Mouse (Mus musculus) CH12.LX (cell line): Measurements from ENCODE around the gene Crip2. TPM values are rescaled to one million over a fixed set of nuclear protein-coding genes. Genes with fewer than 3 reads are reported as not detected.

Source experiments
- DNase-seq: peaks from one replicate; pipeline ENCODE4 v3.0.0-alpha.2; 2013; ENCODE audit errors: extremely low read depth
- H3K27ac ChIP-seq: 2 replicates; pipeline ENCODE4 v1.5.1; 2012; ENCODE audit warnings: low read depth, mild to moderate bottlenecking, control low read depth, moderate library complexity; ENCODE audit not compliant: insufficient read depth
- H3K27me3 ChIP-seq: replicated peaks from 2 replicates; pipeline ENCODE3; 2012; ENCODE audit warnings: inconsistent platforms
- H3K36me3 ChIP-seq, 2 experiments: replicated peaks in 1 of 2; 2 replicates each; pipeline versions ENCODE3 to v1.6.1; 2012; ENCODE audit warnings: inconsistent platforms in 1 of 2, low read length in 1 of 2, mild to moderate bottlenecking in 1 of 2, mixed read lengths in 1 of 2, moderate library complexity in 1 of 2; ENCODE audit not compliant: control insufficient read depth in 1 of 2, insufficient read depth in 1 of 2
- H3K4me1 ChIP-seq, 2 experiments: 2 replicates each; pipeline ENCODE4 v1.6.1; 2012; ENCODE audit warnings: inconsistent platforms in 1 of 2, moderate library complexity in 1 of 2; ENCODE audit not compliant: insufficient read depth in 2 of 2, control insufficient read depth in 1 of 2
- H3K4me2 ChIP-seq: 2 replicates; pipeline ENCODE4 v1.6.1; 2012; ENCODE audit warnings: low read depth, mild to moderate bottlenecking, control low read depth; ENCODE audit not compliant: poor library complexity, insufficient read depth, severe bottlenecking
- H3K4me3 ChIP-seq, 3 experiments: fragments of 150-350 bp in 1 of 3; sonication (generic) in 1 of 3; replicated peaks in 1 of 3; 2 replicates each; pipeline versions ENCODE3 to v1.5.1; 2011 to 2012; ENCODE audit warnings: low read depth in 2 of 3, low read length in 2 of 3, mild to moderate bottlenecking in 2 of 3, moderate library complexity in 2 of 3, control low read depth in 1 of 3, improper control_type of control experiment in 1 of 3, inconsistent platforms in 1 of 3, mixed read lengths in 1 of 3; ENCODE audit not compliant: poor library complexity in 1 of 3
- H3K79me2 ChIP-seq: replicated peaks from 2 replicates; pipeline ENCODE4 v1.6.1; 2012; ENCODE audit warnings: mild to moderate bottlenecking, moderate library complexity; ENCODE audit not compliant: control insufficient read depth, poor library complexity, insufficient read depth, severe bottlenecking; ENCODE audit errors: extremely low read depth
- H3K9ac ChIP-seq: 2 replicates; pipeline ENCODE4 v1.6.1; 2012; ENCODE audit warnings: low read depth, mild to moderate bottlenecking, control low read depth, moderate library complexity; ENCODE audit not compliant: insufficient read depth
- H3K9me3 ChIP-seq: replicated peaks from 2 replicates; pipeline ENCODE3; 2012; ENCODE audit warnings: low read length, inconsistent platforms, mixed read lengths
- CHD1 ChIP-seq: IDR thresholded peaks from 2 replicates; pipeline ENCODE4 v1.6.1; 2012; ENCODE audit warnings: low read depth, low read length, improper control_type of control experiment, inconsistent platforms
- CHD2 ChIP-seq: IDR thresholded peaks from 2 replicates; pipeline ENCODE4 v1.6.1; 2011; ENCODE audit warnings: low read length, improper control_type of control experiment
- CTCF ChIP-seq, 2 experiments: IDR thresholded peaks in 1 of 2; conservative IDR thresholded peaks in 1 of 2; 2 replicates each; pipeline ENCODE4 v1.5.1; 2011 to 2012; ENCODE audit warnings: low read depth in 2 of 2, low read length in 2 of 2, improper control_type of control experiment in 1 of 2, inconsistent platforms in 1 of 2, mild to moderate bottlenecking in 1 of 2, moderate library complexity in 1 of 2
- E2F4 ChIP-seq: IDR thresholded peaks from 2 replicates; pipeline ENCODE4 v1.6.1; 2011; ENCODE audit warnings: low read depth, low read length, improper control_type of control experiment; ENCODE audit not compliant: insufficient replicate concordance
- ELF1 ChIP-seq: IDR thresholded peaks from 2 replicates; pipeline ENCODE4 v1.6.1; 2014; ENCODE audit warnings: low read depth, mild to moderate bottlenecking, inconsistent platforms, low read length, improper control_type of control experiment
- ETS1 ChIP-seq: conservative IDR thresholded peaks from 2 replicates; pipeline ENCODE4 v1.6.1; 2012; ENCODE audit warnings: low read depth, mild to moderate bottlenecking, inconsistent platforms, low read length, improper control_type of control experiment, moderate library complexity
- HCFC1 ChIP-seq: IDR thresholded peaks from 2 replicates; pipeline ENCODE4 v1.6.1; 2012; ENCODE audit warnings: low read depth, mild to moderate bottlenecking, inconsistent platforms, low read length, improper control_type of control experiment
- MAFK ChIP-seq: IDR thresholded peaks from 2 replicates; pipeline ENCODE4 v1.6.1; 2011; ENCODE audit warnings: low read length, improper control_type of control experiment; ENCODE audit not compliant: insufficient replicate concordance
- MAZ ChIP-seq: IDR thresholded peaks from 2 replicates; pipeline ENCODE4 v1.6.1; 2012; ENCODE audit warnings: low read depth, mild to moderate bottlenecking, inconsistent platforms, low read length, improper control_type of control experiment, moderate library complexity
- MEF2A ChIP-seq: IDR thresholded peaks from 2 replicates; pipeline ENCODE4 v1.6.1; 2014; ENCODE audit warnings: low read depth, mild to moderate bottlenecking, inconsistent platforms, low read length, improper control_type of control experiment, borderline replicate concordance
- MYC ChIP-seq: IDR thresholded peaks from 2 replicates; pipeline ENCODE4 v1.6.1; 2011; ENCODE audit warnings: low read depth, mild to moderate bottlenecking, improper control_type of control experiment, low read length
- NELFE ChIP-seq: IDR thresholded peaks from 2 replicates; pipeline ENCODE4 v1.6.1; 2011; ENCODE audit warnings: low read depth, low read length, improper control_type of control experiment
- NRF1 ChIP-seq: IDR thresholded peaks from 2 replicates; pipeline ENCODE4 v1.6.1; 2014; ENCODE audit warnings: low read depth, mild to moderate bottlenecking, inconsistent platforms, low read length, improper control_type of control experiment, moderate library complexity
- RAD21 ChIP-seq: IDR thresholded peaks from 2 replicates; pipeline ENCODE4 v1.6.1; 2011; ENCODE audit warnings: low read depth, mild to moderate bottlenecking, low read length, improper control_type of control experiment, moderate library complexity
- SIN3A ChIP-seq: IDR thresholded peaks from 2 replicates; pipeline ENCODE4 v1.6.1; 2012; ENCODE audit warnings: low read length, improper control_type of control experiment, inconsistent platforms
- SMC3 ChIP-seq: IDR thresholded peaks from 2 replicates; pipeline ENCODE4 v1.6.1; 2011; ENCODE audit warnings: low read depth, low read length, improper control_type of control experiment
- USF2 ChIP-seq: conservative IDR thresholded peaks from 2 replicates; pipeline ENCODE4 v1.6.1; 2011; ENCODE audit warnings: low read depth, low read length, improper control_type of control experiment
- ZC3H11A ChIP-seq: IDR thresholded peaks from 2 replicates; pipeline ENCODE4 v1.6.1; 2012; ENCODE audit warnings: low read depth, mild to moderate bottlenecking, inconsistent platforms, low read length, improper control_type of control experiment
- ZMIZ1 ChIP-seq: IDR thresholded peaks from 2 replicates; pipeline ENCODE4 v1.6.1; 2012; ENCODE audit warnings: low read depth, mild to moderate bottlenecking, inconsistent platforms, low read length, improper control_type of control experiment
- dilution Hi-C: fragments of 300-500 bp; cut with MboI; formaldehyde crosslinking; loops from 2 replicates; pipeline ENCODE4 v1.14.3; 2020; ENCODE audit warnings: low sequenced_read_pairs; ENCODE audit not compliant: extremely low pct_unique_long_range_greater_than_20kb, extremely low pct_ligation_motif_present
- in situ Hi-C: fragments of 300-500 bp; cut with MboI; formaldehyde crosslinking; loops from 3 replicates; pipeline ENCODE4 v1.14.3; 2019; ENCODE audit warnings: low sequenced_read_pairs, low pct_ligation_motif_present, low pct_unique_long_range_greater_than_20kb, mixed read lengths
- polyA plus RNA-seq: library from polyadenylated mRNA; unstranded; fragments of >175 nt; gene quantifications from 2 replicates; pipeline ENCODE4 v1.2.1, GENCODE M21; 2012; ENCODE audit warnings: low read depth; ENCODE audit not compliant: insufficient read length
- total RNA-seq, 2 experiments: library from RNA; depleted of rRNA; stranded (reverse); fragments of 300-350 nt in 1 of 2; fragments of >200 nt in 1 of 2; gene quantifications; 2 replicates each; pipeline ENCODE4 v1.2.3; 2012 to 2014

Crip2 gene
- total and polyA plus RNA-seq, 3 experiments: 0.89 to 7.7 TPM; not detected in 1

DNA sequence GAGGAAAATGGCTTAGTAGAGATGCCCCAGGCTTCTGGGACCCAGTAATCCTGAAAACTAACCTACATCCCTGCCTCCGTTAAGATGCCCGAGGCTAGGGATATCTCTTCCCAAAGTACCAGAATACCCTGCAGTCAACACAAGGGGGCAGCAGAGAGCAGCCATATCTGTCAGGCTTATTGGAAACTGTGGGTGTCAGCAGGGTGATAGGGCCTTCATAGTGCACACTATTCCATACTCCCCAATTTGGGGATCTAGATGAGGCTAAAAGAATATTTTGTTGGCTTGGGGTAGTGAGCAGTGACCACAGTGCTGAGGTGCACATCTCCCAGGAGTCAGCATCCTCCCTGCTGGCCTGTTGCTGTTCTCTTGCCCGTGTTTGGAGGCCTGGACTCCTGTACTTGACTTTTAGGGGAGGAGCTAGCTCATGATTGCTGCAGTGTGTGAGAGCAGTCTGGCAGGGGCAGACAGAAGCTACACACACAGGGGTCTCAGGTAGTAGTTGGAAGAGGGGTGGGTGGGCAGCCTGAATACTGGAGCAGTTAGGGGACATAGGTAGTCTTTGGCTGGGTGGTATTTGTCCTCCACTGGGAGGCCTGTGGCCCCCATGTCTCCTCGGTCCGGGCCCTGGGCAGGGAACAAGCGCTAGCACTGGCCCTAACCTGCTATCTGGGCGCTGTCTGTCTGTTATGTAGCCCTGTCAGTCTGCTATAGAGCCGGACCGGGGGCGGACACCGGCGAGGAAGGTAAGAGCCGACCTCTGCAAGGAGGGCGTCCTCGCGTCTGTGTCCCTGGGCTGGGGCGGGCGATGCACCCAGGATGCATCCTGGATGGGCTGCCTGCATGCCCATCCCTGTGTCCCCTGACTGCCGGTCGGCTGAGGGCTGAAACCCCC is 20.3 kb upstream of the Crip2 start:
- Histone ChIP-seq H3K9ac (no peak overlapping the region), H3K27me3 (no peaks in the 10 kb centered on the region), H3K4me1 (peaks cover 4 to 31% of the 10 kb centered on the region in 2 experiments; a peak in 2 of 4 replicates), H3K4me3 (no peak overlapping the region), H3K4me2 (no peak overlapping the region), H3K36me3 (peaks cover 86 to 98% of the 10 kb centered on the region in 2 experiments), H3K79me2 (no peaks in the 10 kb centered on the region), H3K27ac (no peak overlapping the region), H3K9me3 (no peaks in the 10 kb centered on the region)
- dilution Hi-C loops (no loop called here), in situ Hi-C loops (no loop called here)
- TF ChIP-seq CHD2 (no peak), CHD1 (no peak), NRF1 (no peak), MYC (no peak), ZMIZ1 (no peak), RAD21 (peak; percentile 23), SIN3A (no peak), NELFE (no peak), SMC3 (peak; percentile 62), ZC3H11A (no peak), MEF2A (no peak), E2F4 (no peak), ETS1 (no peak), USF2 (no peak), ELF1 (no peak), HCFC1 (no peak), CTCF (conservative IDR thresholded peaks at IDR 0.05 in 1 of 2, IDR thresholded peaks at IDR 0.05 in 1 of 2; ENCODE audit: low read depth in 2 of 2, low read length in 2 of 2) (peak; percentile 81 to 88)
- peak; percentile 69 for DNase-seq

DNA sequence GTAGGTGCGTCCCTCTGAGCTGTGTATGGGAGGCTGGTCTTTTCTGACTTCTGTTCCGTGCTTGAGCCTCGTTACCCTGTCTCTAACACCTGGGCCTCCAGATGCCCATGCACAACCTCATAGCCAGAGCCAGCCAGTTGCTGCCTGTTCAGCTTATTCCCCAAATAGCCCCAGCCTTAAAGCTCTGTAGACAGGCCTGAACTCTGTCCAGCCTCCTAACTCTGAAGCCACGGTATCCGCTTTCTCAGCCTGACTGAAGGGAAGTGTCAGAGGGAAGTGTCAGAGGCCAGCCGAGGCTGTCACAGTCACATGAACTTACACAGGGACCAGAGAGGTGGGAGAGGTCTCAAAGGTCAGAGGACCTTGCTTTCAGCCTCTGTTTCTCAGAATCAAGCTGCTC is 15.3 kb upstream of the Crip2 start:
- dilution Hi-C loops (no loop called here), in situ Hi-C loops (no loop called here)
- Histone ChIP-seq H3K36me3 (peaks cover 96 to 99% of the 10 kb centered on the region in 2 experiments), H3K4me3 (no peak overlapping the region), H3K27me3 (no peaks in the 10 kb centered on the region), H3K79me2 (no peaks in the 10 kb centered on the region), H3K9ac (no peak overlapping the region), H3K27ac (no peak overlapping the region), H3K4me1 (peaks cover 0 to 1% of the 10 kb centered on the region in 2 experiments; a peak in 1 of 4 replicates), H3K4me2 (no peak overlapping the region), H3K9me3 (no peaks in the 10 kb centered on the region)
- TF ChIP-seq MAZ: no peak
- TF ChIP-seq RAD21: no peak
- TF ChIP-seq ELF1: no peak
- no peak for TF ChIP-seq MAFK
- TF ChIP-seq MEF2A: no peak
- no peak for DNase-seq
